Mouse (Mus musculus) liver, embryonic 12.5 days (tissue): ENCODE data around the gene Il6. TPM values are rescaled to one million over a fixed set of nuclear protein-coding genes. Genes with fewer than 3 reads are reported as not detected.
"Not testable (repeated sequence)": the region's sequence is repeated elsewhere in the genome, so short reads cannot be mapped to it uniquely, and the experiment has no call there.

Experiments used
- ATAC-seq: fragments of 200-750 bp; cut with Nextera tagmentation; 2 replicates; pipeline ENCODE4 v1.8.0; 2017; ENCODE audit warnings: moderate number of reproducible peaks, mild to moderate bottlenecking, moderate library complexity
- H3K27ac ChIP-seq: fragments of 300-500 bp; sonication (generic); 2 replicates; pipeline ENCODE4 v1.5.1; 2016; ENCODE audit warnings: mild to moderate bottlenecking
- H3K27me3 ChIP-seq: fragments of 300-500 bp; sonication (generic); replicated peaks from 2 replicates; pipeline ENCODE4 v1.6.1; 2016; ENCODE audit warnings: mild to moderate bottlenecking, moderate library complexity
- H3K36me3 ChIP-seq: fragments of 300-500 bp; sonication (generic); 2 replicates; pipeline ENCODE4 v1.6.1; 2016; ENCODE audit warnings: mild to moderate bottlenecking, moderate library complexity
- H3K4me1 ChIP-seq: fragments of 300-500 bp; sonication (generic); 2 replicates; pipeline ENCODE4 v1.6.1; 2016
- H3K4me2 ChIP-seq: fragments of 300-500 bp; sonication (generic); 2 replicates; pipeline ENCODE4 v1.6.1; 2016; ENCODE audit warnings: mild to moderate bottlenecking, moderate library complexity
- H3K4me3 ChIP-seq: fragments of 300-500 bp; sonication (generic); 2 replicates; pipeline ENCODE4 v1.5.1; 2016; ENCODE audit warnings: mild to moderate bottlenecking, moderate library complexity
- H3K9ac ChIP-seq: fragments of 300-500 bp; sonication (generic); 2 replicates; pipeline ENCODE4 v1.6.1; 2016; ENCODE audit warnings: mild to moderate bottlenecking, moderate library complexity
- H3K9me3 ChIP-seq: fragments of 300-500 bp; sonication (generic); replicated peaks from 2 replicates; pipeline ENCODE4 v1.6.1; 2016; ENCODE audit warnings: mild to moderate bottlenecking, moderate library complexity
- WGBS: fragments of 180-500 bp; shearing (Covaris S2); methylation state at CpG from one replicate; pipeline ENCODE4 v1.1.7; 2016; ENCODE audit not compliant: insufficient replicate concordance; 5-methylcytosine and 5-hydroxymethylcytosine counted together
- polyA plus RNA-seq: library from polyadenylated mRNA; unstranded; fragments of >200 nt; fragmentation: Nextera tagmentation; extraction: Ambion mirVana; gene quantifications from 2 replicates; pipeline ENCODE4 v1.2.1, GENCODE M21; 2016

The Il6 gene
- polyA plus RNA-seq = 0.11 and 0.22 TPM in 2 replicates

DNA sequence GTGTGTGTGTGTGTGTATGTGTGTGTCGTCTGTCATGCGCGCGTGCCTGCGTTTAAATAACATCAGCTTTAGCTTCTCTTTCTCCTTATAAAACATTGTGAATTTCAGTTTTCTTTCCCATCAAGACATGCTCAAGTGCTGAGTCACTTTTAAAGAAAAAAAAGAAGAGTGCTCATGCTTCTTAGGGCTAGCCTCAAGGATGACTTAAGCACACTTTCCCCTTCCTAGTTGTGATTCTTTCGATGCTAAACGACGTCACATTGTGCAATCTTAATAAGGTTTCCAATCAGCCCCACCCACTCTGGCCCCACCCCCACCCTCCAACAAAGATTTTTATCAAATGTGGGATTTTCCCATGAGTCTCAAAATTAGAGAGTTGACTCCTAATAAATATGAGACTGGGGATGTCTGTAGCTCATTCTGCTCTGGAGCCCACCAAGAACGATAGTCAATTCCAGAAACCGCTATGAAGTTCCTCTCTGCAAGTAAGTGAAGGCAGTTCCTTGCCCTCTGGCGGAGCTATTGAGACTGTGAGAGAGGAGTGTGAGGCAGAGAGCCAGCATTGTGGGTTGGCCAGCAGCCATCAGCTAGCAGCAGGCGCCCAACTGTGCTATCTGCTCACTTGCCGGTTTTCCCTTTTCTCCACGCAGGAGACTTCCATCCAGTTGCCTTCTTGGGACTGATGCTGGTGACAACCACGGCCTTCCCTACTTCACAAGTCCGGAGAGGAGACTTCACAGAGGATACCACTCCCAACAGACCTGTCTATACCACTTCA, at the start of gene Il6:
Il6 (plus strand) TSS at position 389 of the 778 bp plus-strand sequence.
- WGBS = 49% methylated on average over 16 of the region's 16 CpGs
- H3K9me3 ChIP-seq = no peaks in the 10 kb centered on the region
- no peak within 1 kb of the TSS for H3K9ac ChIP-seq
- no peak within 1 kb of the TSS for H3K4me3 ChIP-seq
- H3K4me1 ChIP-seq = peaks cover 7% of the 10 kb centered on the region; the same call in 1 of the 2 replicates
- H3K27me3 ChIP-seq = no peaks in the 10 kb centered on the region
- H3K27ac ChIP-seq = no peak within 1 kb of the TSS
- H3K36me3 ChIP-seq = no peaks in the 10 kb centered on the region
- H3K4me2 ChIP-seq = no peak within 1 kb of the TSS
- ATAC-seq = no peak

GRCm38 (mm10) chr5:29963488-29963887, 49.4 kb upstream of the Il6 start:
- peak overlapping the region; percentile 61 for H3K4me2 ChIP-seq
- no peaks in the 10 kb centered on the region for H3K27me3 ChIP-seq
- peaks cover 63% of the 10 kb centered on the region for H3K4me1 ChIP-seq
- H3K9me3 ChIP-seq = no peaks in the 10 kb centered on the region
- peak; percentile 95 for ATAC-seq
- H3K4me3 ChIP-seq = no peak overlapping the region
- H3K36me3 ChIP-seq = no peaks in the 10 kb centered on the region
- WGBS = 11% methylated on average over 1 of the region's 1 CpGs
- peak overlapping the region; percentile 83 for H3K27ac ChIP-seq
- H3K9ac ChIP-seq = peak overlapping the region; percentile 55; the same call in 1 of the 2 replicates

DNA sequence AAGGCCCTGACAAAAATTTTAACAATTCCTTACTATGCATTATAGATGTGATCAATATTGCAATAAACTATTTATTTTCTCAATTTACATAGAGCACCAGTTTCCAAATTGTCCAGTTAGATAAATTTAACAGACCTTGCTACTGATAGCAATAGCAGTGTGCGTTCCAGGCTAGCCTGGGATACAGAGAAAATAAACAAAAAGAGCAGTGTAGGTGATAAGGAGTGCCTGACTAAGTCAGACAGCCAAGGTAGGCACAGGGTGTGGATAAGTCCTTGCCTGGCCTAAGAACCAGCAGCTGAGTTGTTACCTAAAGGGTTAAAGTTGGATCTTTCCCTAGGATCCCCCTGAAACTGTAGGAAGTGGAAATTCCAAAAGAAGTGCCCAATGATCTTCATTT, 42.7 kb upstream of the Il6 start:
- H3K4me1 ChIP-seq = peaks cover 33% of the 10 kb centered on the region
- H3K9me3 ChIP-seq = no peaks in the 10 kb centered on the region
- H3K4me2 ChIP-seq = no peak overlapping the region
- no peaks in the 10 kb centered on the region for H3K27me3 ChIP-seq
- peak; percentile 52; the same call in 1 of the 2 replicates for ATAC-seq
- no peaks in the 10 kb centered on the region for H3K36me3 ChIP-seq
- WGBS = 9% methylated on average over 1 of the region's 1 CpGs
- H3K9ac ChIP-seq = no peak overlapping the region
- H3K27ac ChIP-seq = no peak overlapping the region
- H3K4me3 ChIP-seq = no peak overlapping the region

- no peak overlapping the region for H3K4me3 ChIP-seq
- H3K9me3 ChIP-seq = no peaks in the 10 kb centered on the region
- peaks cover 17% of the 10 kb centered on the region for H3K4me1 ChIP-seq
- no peak overlapping the region for H3K4me2 ChIP-seq
- no peaks in the 10 kb centered on the region for H3K27me3 ChIP-seq
- ATAC-seq = no peak
- H3K27ac ChIP-seq = no peak overlapping the region
- no peak overlapping the region for H3K9ac ChIP-seq
- no peaks in the 10 kb centered on the region for H3K36me3 ChIP-seq
- 63% methylated on average over 5 of the region's 5 CpGs for WGBS
Measured at GRCm38 (mm10) chr5:29972796-29973195, 40.1 kb upstream of the Il6 start.

DNA sequence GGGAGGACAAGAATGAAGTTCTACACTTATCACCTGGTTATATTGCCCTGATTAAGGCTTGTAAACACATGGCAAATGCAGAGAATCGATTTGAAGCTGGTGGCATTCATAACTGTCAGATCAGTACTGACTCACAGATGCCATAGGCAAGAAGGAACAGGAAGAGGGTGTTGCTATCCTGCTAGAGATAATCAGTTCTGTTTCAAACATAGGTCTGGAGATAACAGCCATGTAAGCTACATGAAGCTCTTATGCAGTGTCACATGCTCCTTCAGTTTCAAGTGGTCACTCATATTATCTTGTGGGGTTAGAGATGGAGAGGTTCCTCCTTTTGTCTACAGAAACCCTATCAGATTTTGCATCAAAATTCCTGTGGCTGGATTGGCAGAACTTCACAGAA, 39.4 kb upstream of the Il6 start:
- H3K4me1 ChIP-seq = peaks cover 17% of the 10 kb centered on the region
- H3K27me3 ChIP-seq = no peaks in the 10 kb centered on the region
- WGBS = 8% methylated on average over 1 of the region's 1 CpGs
- H3K4me2 ChIP-seq = no peak overlapping the region
- H3K27ac ChIP-seq = no peak overlapping the region; the same call in 1 of the 2 replicates
- H3K36me3 ChIP-seq = no peaks in the 10 kb centered on the region
- no peak overlapping the region for H3K4me3 ChIP-seq
- no peak overlapping the region for H3K9ac ChIP-seq
- H3K9me3 ChIP-seq = no peaks in the 10 kb centered on the region
- ATAC-seq = no peak

- H3K9ac ChIP-seq = no peak overlapping the region
- no peaks in the 10 kb centered on the region for H3K27me3 ChIP-seq
- no peak overlapping the region for H3K4me3 ChIP-seq
- H3K4me2 ChIP-seq = no peak overlapping the region
- no peaks in the 10 kb centered on the region for H3K9me3 ChIP-seq
- H3K36me3 ChIP-seq = no peaks in the 10 kb centered on the region
- H3K4me1 ChIP-seq = peaks cover 16% of the 10 kb centered on the region
- ATAC-seq = no peak
- H3K27ac ChIP-seq = no peak overlapping the region
Measured at GRCm38 (mm10) chr5:29974115-29974514, 38.8 kb upstream of the Il6 start.

GRCm38 (mm10) chr5:29993583-29993982, 19.3 kb upstream of the Il6 start:
- no peaks in the 10 kb centered on the region for H3K36me3 ChIP-seq
- no peaks in the 10 kb centered on the region for H3K4me1 ChIP-seq
- H3K27ac ChIP-seq = no peak overlapping the region
- H3K4me2 ChIP-seq = no peak overlapping the region
- no peak overlapping the region for H3K9ac ChIP-seq
- WGBS = 75% methylated on average over 1 of the region's 1 CpGs
- H3K27me3 ChIP-seq = 0 out of 2 replicates have a peak, but pooled peaks cover under 1% of the 10 kb centered on the region
- H3K9me3 ChIP-seq = no peaks in the 10 kb centered on the region
- no peak for ATAC-seq
- no peak overlapping the region for H3K4me3 ChIP-seq

- ATAC-seq = no peak
- no peaks in the 10 kb centered on the region for H3K27me3 ChIP-seq
- no peak overlapping the region for H3K27ac ChIP-seq
- no peak overlapping the region for H3K4me3 ChIP-seq
- H3K4me2 ChIP-seq = no peak overlapping the region
- no peaks in the 10 kb centered on the region for H3K9me3 ChIP-seq
- whole genome bisulfite sequencing = 45% methylated on average over 1 of the region's 1 CpGs
- no peaks in the 10 kb centered on the region for H3K4me1 ChIP-seq
- no peaks in the 10 kb centered on the region for H3K36me3 ChIP-seq
- no peak overlapping the region for H3K9ac ChIP-seq
Measured at GRCm38 (mm10) chr5:29994344-29994743, 18.6 kb upstream of the Il6 start.

DNA sequence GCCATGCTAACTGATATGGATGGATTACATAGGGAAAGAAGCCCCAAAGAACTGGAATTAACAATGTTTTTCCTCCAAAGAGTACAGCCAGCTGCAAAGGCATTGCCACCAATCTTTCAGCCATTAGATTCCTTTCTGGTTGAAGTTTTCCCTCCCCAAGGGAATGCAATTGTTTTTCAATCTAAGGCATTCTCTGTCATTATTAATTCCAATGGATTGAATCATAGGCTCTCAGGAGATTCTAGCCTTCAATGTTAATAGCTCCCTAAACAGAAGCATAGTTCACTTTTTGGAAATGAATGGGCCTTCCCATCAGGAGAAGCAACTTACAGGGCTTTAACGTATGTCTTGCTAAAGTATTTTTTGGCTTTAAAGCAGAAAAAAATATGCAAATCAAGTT, 15.6 kb upstream of the Il6 start:
- no peak overlapping the region for H3K27ac ChIP-seq
- no peak for ATAC-seq
- H3K4me2 ChIP-seq = no peak overlapping the region
- no peaks in the 10 kb centered on the region for H3K27me3 ChIP-seq
- no peaks in the 10 kb centered on the region for H3K4me1 ChIP-seq
- WGBS = 82% methylated on average over 1 of the region's 1 CpGs
- H3K36me3 ChIP-seq = no peaks in the 10 kb centered on the region
- no peaks in the 10 kb centered on the region for H3K9me3 ChIP-seq
- H3K9ac ChIP-seq = no peak overlapping the region
- H3K4me3 ChIP-seq = no peak overlapping the region

GRCm38 (mm10) chr5:30000921-30001320, 12.0 kb upstream of the Il6 start:
- Histone ChIP-seq H3K4me2 (no peak overlapping the region), H3K27me3 (no peaks in the 10 kb centered on the region), H3K4me3 (no peak overlapping the region), H3K9ac (no peak overlapping the region), H3K4me1 (0 out of 2 replicates have a peak, but pooled peaks cover under 1% of the 10 kb centered on the region), H3K9me3 (no peaks in the 10 kb centered on the region), H3K36me3 (no peaks in the 10 kb centered on the region), H3K27ac (no peak overlapping the region)
- no peak for ATAC-seq
- 55% methylated on average over 3 of the region's 3 CpGs for WGBS

DNA sequence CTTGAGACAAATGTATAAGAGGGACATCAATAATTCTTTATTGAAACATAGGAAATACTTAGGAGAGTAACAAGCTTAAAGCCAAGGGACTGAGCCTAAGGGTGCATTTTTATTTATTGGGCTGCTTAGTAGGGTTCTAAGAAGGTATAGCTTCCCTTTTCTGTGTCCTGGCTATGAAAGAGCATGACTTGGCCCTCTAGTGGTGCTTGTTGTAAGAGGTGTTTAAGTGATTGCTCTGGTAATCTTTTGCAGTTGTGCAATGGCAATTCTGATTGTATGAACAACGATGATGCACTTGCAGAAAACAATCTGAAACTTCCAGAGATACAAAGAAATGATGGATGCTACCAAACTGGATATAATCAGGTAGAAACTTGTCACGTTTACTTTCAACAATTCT, 1.7 kb downstream of the Il6 start:
- Histone ChIP-seq H3K4me1 (no peaks in the 10 kb centered on the region; the same call in 1 of the 2 replicates), H3K9me3 (no peaks in the 10 kb centered on the region), H3K27ac (no peak overlapping the region), H3K27me3 (no peaks in the 10 kb centered on the region), H3K4me2 (no peak overlapping the region), H3K36me3 (no peaks in the 10 kb centered on the region), H3K9ac (no peak overlapping the region), H3K4me3 (no peak overlapping the region)
- 28% methylated on average over 2 of the region's 2 CpGs for WGBS
- no peak for ATAC-seq

DNA sequence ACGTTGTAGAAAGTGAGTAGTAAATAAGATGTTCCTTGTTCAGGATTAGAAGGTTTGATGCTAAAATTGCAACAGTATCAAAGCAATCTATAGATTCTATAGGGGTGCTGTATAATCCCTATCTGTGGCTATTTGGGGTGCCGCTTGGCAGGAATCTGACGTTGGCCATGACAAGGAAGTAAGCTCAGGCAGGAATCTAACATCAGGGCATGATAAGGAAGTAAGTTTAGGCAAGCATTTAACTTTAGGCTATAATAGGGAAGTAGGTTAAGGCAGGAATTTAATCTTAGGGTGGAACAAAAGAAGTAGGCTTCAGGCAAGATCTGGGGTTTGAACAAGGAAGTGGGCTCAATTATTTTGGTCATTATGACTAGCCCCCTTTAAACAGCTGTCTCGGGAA, 22.9 kb downstream of the Il6 start:
- not testable (repeated sequence) for H3K4me2 ChIP-seq, H3K27me3 ChIP-seq, H3K4me1 ChIP-seq, ATAC-seq, H3K36me3 ChIP-seq, H3K4me3 ChIP-seq, H3K9me3 ChIP-seq, H3K27ac ChIP-seq, H3K9ac ChIP-seq
- 40% methylated on average over 4 of the region's 4 CpGs for WGBS

- not testable (repeated sequence) for H3K4me3 ChIP-seq, H3K36me3 ChIP-seq, H3K4me2 ChIP-seq, H3K27me3 ChIP-seq, ATAC-seq, H3K4me1 ChIP-seq, H3K9me3 ChIP-seq, H3K27ac ChIP-seq, H3K9ac ChIP-seq
- WGBS = 73% methylated on average over 2 of the region's 2 CpGs
Measured at GRCm38 (mm10) chr5:30037111-30037510, 24.2 kb downstream of the Il6 start.
